Mouse (Mus musculus): ENCODE measurements around the gene Rassf8. TPM values are rescaled to one million over a fixed set of nuclear protein-coding genes. Genes with fewer than 3 reads are reported as not detected.

Gene Rassf8
- total RNA-seq, 2 experiments from 2014 or later: 25.5 to 42.7 TPM

DNA sequence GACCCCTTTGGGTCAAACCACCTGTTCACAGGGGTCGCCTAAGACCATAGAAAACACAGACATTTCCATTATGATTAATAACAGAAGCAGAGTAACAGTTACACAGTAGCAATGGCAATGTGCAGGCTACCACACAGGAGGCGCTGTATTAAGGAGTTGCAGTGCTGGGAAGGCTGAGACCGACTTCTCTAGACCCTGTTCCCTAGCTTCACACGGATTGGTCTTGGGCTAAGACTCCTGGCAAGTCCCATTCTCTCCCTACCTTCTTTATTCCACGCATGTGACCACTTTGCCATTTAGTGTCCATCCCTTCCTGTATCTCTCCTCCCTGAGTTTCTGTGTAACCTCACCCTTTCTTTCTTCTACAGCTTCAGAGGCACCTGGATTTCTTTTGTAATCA, 19.6 kb upstream of the Rassf8 start:
- intact Hi-C loops (cut with DNase I): no loop called here
- DNase-seq: no peak
- Histone ChIP-seq H3K4me3 (no peak overlapping the region), H3K27ac (no peak overlapping the region)
- no peak for TF ChIP-seq CTCF (IDR thresholded peaks at IDR 0.05)

DNA sequence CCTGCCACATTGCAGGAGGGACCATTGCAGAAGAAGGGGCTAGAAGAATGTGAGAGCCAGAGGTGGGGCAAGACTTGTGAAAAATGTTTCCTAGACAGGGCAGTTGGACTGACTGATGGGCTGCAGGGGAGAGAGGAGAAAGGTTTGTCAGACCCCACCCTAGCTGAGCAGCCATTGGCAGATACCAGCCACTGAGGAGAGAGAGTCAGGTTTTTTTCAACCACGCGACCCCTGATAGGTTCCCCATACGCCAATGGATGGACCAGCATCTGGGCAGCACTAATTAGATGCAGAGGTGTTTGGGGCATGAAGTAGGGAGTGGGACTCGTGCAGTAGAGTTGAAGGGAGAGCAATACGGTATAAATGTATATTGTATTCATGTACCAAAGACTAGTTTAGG, 13.7 kb upstream of the Rassf8 start:
- H3K27ac ChIP-seq: no peak overlapping the region
- no peak overlapping the region for H3K4me3 ChIP-seq
- DNase-seq: no peak
- no peak for TF ChIP-seq CTCF (IDR thresholded peaks at IDR 0.05)
- intact Hi-C loops (cut with DNase I): no loop called here

DNA sequence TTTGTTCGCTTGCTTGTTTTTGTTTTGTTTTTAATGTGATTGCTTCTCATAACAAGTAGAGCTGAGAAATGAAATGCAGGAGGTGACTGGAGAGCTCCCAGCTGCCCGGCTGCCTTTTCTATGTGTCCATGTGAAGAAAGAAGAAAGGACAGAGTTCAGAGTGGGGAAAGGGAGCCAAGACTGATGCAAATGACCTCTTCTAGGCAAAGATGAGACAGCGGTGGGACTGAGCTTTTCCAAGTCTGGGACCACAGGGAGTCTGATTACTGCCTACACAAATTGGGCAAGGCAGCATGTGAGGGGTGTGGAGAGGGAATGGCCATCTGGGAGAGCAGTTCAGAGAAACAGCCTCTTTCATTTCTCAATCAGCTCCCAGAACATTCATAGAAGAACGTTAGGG, 13.3 kb upstream of the Rassf8 start:
- H3K4me3 ChIP-seq: no peak overlapping the region
- intact Hi-C loops (cut with DNase I): no loop called here
- DNase-seq: peak; percentile 29
- TF ChIP-seq CTCF (IDR thresholded peaks at IDR 0.05): no peak
- peak overlapping the region; percentile 40 for H3K27ac ChIP-seq

DNA sequence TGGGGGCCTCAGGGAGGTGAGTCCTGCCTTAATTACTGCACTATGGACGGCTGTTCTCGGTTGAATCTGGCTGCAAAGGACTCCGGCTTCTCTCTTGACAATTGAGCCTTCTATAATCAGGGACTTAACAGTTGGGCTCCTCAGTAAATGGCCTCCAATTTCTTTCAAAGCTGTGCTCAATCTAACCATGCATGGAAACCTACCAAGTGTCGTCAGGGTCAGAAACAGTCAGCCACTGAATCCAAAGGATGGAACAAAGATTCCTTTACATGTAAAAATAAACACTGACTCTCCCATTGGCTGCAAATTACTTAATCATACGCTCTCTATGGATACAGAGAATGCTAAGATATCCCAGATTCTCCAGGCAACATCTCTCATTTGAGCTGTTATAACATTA, 12.6 kb upstream of the Rassf8 start:
- no peak for TF ChIP-seq CTCF (IDR thresholded peaks at IDR 0.05)
- no peak overlapping the region for H3K4me3 ChIP-seq
- intact Hi-C loops (cut with DNase I): no loop called here
- DNase-seq: no peak
- H3K27ac ChIP-seq: peak overlapping the region; percentile 40; the same call in 1 of the 2 replicates

GRCm38 (mm10) chr6:145736099-145736498, 10.4 kb upstream of the Rassf8 start:
- intact Hi-C loops (cut with DNase I): no loop called here
- no peak overlapping the region for H3K4me3 ChIP-seq
- TF ChIP-seq CTCF (IDR thresholded peaks at IDR 0.05): no peak
- H3K27ac ChIP-seq: no peak overlapping the region
- no peak for DNase-seq

GRCm38 (mm10) chr6:145739231-145739630, 7.3 kb upstream of the Rassf8 start:
- H3K4me3 ChIP-seq: no peak overlapping the region
- no peak for DNase-seq
- no peak for TF ChIP-seq CTCF (IDR thresholded peaks at IDR 0.05)
- H3K27ac ChIP-seq: no peak overlapping the region
- intact Hi-C loops (cut with DNase I): no loop called here

- no peak for TF ChIP-seq CTCF (IDR thresholded peaks at IDR 0.05)
- no peak overlapping the region for H3K4me3 ChIP-seq
- DNase-seq: no peak
- no peak overlapping the region for H3K27ac ChIP-seq
- intact Hi-C loops (cut with DNase I): no loop called here
Observed at GRCm38 (mm10) chr6:145740011-145740410, 6.5 kb upstream of the Rassf8 start.

DNA sequence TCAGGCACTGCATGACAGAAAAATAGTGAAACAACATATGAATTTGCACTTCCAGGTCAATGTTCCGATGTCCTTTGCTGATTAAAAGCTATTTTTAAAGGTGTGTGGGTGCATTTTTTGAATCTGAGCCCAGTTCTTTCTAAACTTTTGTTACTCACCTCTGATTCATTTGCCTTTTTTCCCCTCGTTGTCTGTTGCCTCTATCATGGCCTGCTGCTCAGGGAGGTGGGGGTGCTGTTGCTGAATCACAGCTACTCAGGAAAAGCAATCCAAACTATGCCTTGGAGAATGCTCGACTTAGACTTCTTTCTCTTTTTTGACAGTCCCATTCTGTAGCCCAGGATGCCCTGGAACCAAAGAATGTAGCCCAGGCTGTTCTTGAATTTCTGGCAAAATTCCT, 1.3 kb upstream of the Rassf8 start:
- intact Hi-C loops (cut with DNase I): loop anchor here (5.0 kb wide), 1 partner anchor 58 kb away; no protein-coding TSS in a partner anchor

GRCm38 (mm10) chr6:145746921-145747670, 548 bp downstream of the Rassf8 start:
- Histone ChIP-seq H3K4me3 (peak overlapping the region; percentile 96), H3K27ac (peak overlapping the region; percentile 96)
- intact Hi-C loops (cut with DNase I): loop anchor here (2.0 to 5.0 kb wide), 2 partner anchors 46 to 60 kb away; no protein-coding TSS in a partner anchor
- TF ChIP-seq CTCF (IDR thresholded peaks at IDR 0.05): no peak
- peak; percentile 74 for DNase-seq

More for the DNA sequence above, 1.3 kb upstream of the Rassf8 start:
- Histone ChIP-seq H3K4me3 (no peak overlapping the region), H3K27ac (peak overlapping the region; percentile 96)
- DNase-seq: no peak
- no peak for TF ChIP-seq CTCF (IDR thresholded peaks at IDR 0.05)

DNA sequence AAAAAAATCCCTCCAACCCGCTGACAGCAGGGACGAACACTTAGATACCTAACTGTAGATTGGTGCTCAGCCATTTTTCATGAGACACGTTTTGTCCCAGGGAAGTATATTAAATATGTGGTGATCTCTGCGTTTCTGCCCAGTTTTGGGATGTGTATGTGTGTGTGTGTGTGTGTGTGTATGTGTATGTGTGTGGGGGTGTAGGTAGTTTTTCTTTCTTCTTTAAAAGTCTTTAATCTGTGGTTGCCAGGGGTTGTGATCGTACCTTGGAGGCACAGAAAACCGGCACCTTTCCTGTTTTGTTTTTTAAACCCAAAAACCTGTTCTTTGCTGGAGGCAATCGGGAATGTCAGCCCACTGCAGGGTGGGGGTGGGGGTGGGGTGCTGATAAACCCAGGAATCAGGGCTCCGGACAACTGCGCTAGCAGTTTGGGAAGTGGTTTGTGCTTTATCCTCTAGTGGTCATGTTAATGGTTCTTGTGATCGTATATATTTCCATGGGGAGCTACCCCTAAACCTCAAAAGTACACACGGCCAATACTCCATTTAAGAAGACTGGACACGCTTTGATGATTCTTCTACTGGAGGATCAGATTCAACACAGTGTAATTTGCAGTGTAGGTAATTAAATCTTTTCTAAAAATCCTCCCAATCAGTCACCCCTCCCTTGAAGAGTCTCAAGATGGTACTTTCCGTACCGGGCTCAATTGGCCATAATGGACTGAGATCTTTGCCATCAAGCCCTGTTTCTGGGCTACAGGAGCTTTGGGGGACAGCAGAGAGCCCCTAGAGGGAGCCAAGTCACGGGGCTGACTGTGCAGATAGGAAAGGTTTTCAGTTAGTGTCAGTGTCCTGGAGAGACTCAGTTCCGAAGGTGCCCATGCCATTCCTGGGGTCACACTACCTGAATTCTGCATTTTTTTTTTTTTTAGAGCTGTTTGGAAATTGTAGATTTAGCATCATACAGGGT, 1.4 kb downstream of the Rassf8 start:
- DNase-seq: peak; percentile 42
- Histone ChIP-seq H3K27ac (peak overlapping the region; percentile 96), H3K4me3 (peak overlapping the region; percentile 96)
- intact Hi-C loops (cut with DNase I): loop anchor here (2.0 to 5.0 kb wide), 3 partner anchors 21 to 61 kb away; no protein-coding TSS in a partner anchor
- peak; percentile 29; the same call in 1 of the 2 replicates for TF ChIP-seq CTCF (IDR thresholded peaks at IDR 0.05)

DNA sequence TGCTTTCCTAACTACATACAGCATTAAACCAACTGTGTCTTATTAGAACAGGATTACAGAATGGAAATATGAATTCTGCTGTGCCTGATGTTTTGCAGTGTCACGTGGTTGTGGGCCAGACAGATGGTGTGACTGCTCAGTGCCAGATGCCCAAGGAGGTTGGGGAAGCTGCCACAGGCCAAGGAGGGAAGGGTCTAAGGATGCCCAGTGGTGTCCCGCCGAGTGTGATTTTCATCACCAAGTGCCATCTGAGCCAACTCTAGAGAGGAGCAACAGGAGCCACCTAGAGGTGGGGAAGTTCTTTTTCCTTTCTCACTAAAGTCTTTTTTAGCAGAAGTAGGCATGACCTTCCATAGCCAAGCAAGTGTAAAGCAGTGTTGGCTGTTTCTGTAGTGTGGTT, 3.8 kb downstream of the Rassf8 start:
- Histone ChIP-seq H3K4me3 (no peak overlapping the region), H3K27ac (no peak overlapping the region)
- no peak for DNase-seq
- intact Hi-C loops (cut with DNase I): no loop called here
- 0 out of 2 replicates have a peak, but pooled peaks have one; percentile 8 for TF ChIP-seq CTCF (IDR thresholded peaks at IDR 0.05)

DNA sequence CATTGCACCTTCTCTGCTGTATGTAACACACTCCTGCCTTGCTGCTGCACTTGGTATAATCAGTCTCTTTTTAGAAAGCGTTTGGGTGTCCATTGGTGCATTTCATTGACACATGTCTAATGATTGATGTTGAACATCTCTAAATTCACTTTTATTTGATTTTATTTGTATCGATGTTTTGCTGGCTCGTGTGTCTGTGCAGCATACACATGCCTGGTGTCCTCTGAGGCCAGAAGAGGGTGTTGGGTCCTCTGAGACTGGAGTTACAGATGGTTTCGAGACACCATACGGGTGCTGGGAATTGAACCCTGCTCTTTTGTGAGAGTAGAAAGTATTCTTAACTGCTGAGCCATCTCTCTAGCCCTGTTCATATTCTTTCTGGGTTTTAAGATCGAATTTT, 6.7 kb downstream of the Rassf8 start:
- TF ChIP-seq CTCF (IDR thresholded peaks at IDR 0.05): no peak
- intact Hi-C loops (cut with DNase I): no loop called here
- H3K27ac ChIP-seq: no peak overlapping the region
- no peak overlapping the region for H3K4me3 ChIP-seq
- no peak for DNase-seq

GRCm38 (mm10) chr6:145754416-145754815, 7.9 kb downstream of the Rassf8 start:
- Histone ChIP-seq H3K4me3 (no peak overlapping the region), H3K27ac (peak overlapping the region; percentile 12; the same call in 1 of the 2 replicates)
- TF ChIP-seq CTCF (IDR thresholded peaks at IDR 0.05): no peak
- no peak for DNase-seq
- intact Hi-C loops (cut with DNase I): no loop called here

Measured in gastrocnemius, adult 2 months (tissue).